Mouse (Mus musculus) hindbrain, postnatal 0 days (tissue): ENCODE results near the gene Prkag2. TPM values are rescaled to one million over a fixed set of nuclear protein-coding genes. Genes with fewer than 3 reads are reported as not detected.

Experiments
- ATAC-seq: fragments of 200-750 bp; cut with Nextera tagmentation; 2 replicates; pipeline ENCODE4 v1.8.0; 2017; ENCODE audit warnings: mild to moderate bottlenecking, moderate TSS enrichment, moderate library complexity
- DNase-seq: peaks from one replicate; pipeline ENCODE4 v3.0.0-alpha.2; 2015; ENCODE audit warnings: low spot score
- H3K27ac ChIP-seq: fragments of 300-500 bp; sonication (generic); 2 replicates; pipeline ENCODE4 v1.5.1; 2014; ENCODE audit warnings: mild to moderate bottlenecking
- H3K27me3 ChIP-seq: fragments of 300-500 bp; sonication (generic); 2 replicates; pipeline ENCODE4 v1.6.1; 2014; ENCODE audit warnings: low read length, mixed read lengths; ENCODE audit not compliant: insufficient read depth
- H3K36me3 ChIP-seq: fragments of 300-500 bp; sonication (generic); 2 replicates; pipeline ENCODE4 v1.6.1; 2014; ENCODE audit warnings: low read length, mixed read lengths; ENCODE audit not compliant: insufficient read depth
- H3K4me1 ChIP-seq: fragments of 300-500 bp; sonication (generic); 2 replicates; pipeline ENCODE4 v1.6.1; 2014; ENCODE audit warnings: antibody characterized with exemption, low read length, mixed read lengths; ENCODE audit not compliant: insufficient read depth
- H3K4me2 ChIP-seq: fragments of 300-500 bp; sonication (generic); 2 replicates; pipeline ENCODE4 v1.6.1; 2014; ENCODE audit warnings: low read depth, mild to moderate bottlenecking, low read length, moderate library complexity, mixed read lengths
- H3K4me3 ChIP-seq: fragments of 300-500 bp; sonication (generic); 2 replicates; pipeline ENCODE4 v1.5.1; 2014; ENCODE audit warnings: low read length
- H3K9ac ChIP-seq: fragments of 300-500 bp; sonication (generic); replicated peaks from 2 replicates; pipeline ENCODE4 v1.6.1; 2014; ENCODE audit warnings: mild to moderate bottlenecking, low read length, moderate library complexity, mixed read lengths
- H3K9me3 ChIP-seq: fragments of 300-500 bp; sonication (generic); 2 replicates; pipeline ENCODE4 v1.6.1; 2016; ENCODE audit warnings: low read length, mixed read lengths
- CTCF ChIP-seq: IDR thresholded peaks from 2 replicates; pipeline ENCODE4 v1.5.1; 2016; ENCODE audit warnings: antibody characterized with exemption, control low read depth, low read depth
- WGBS: fragments of 180-500 bp; shearing (Covaris S2); extraction: QIAGEN DNeasy Blood & Tissue Kit; methylation state at CpG from one replicate; pipeline ENCODE4 v1.1.7; 2014; 5-methylcytosine and 5-hydroxymethylcytosine counted together
- polyA plus RNA-seq: library from polyadenylated mRNA; unstranded; fragments of >200 nt; fragmentation: Nextera tagmentation; extraction: Ambion mirVana; gene quantifications from 2 replicates; pipeline ENCODE4 v1.2.1, GENCODE M21; 2015
- total RNA-seq: library from RNA; depleted of rRNA; stranded (reverse); fragments of >200 nt; gene quantifications from 2 replicates; pipeline ENCODE4 v1.2.3, GENCODE M21; 2014

Prkag2 gene
- total and polyA plus RNA-seq, 2 experiments from 2014 or later = 38.3 to 86.4 TPM

GRCm38 (mm10) chr5:24993190-24993589 lies 107.3 kb downstream of the Prkag2 start:
- DNase-seq = no peak
- Histone ChIP-seq H3K9me3 (no peaks in the 10 kb centered on the region), H3K36me3 (no peaks in the 10 kb centered on the region), H3K27ac (no peak overlapping the region), H3K4me1 (no peaks in the 10 kb centered on the region), H3K4me2 (no peak overlapping the region), H3K9ac (no peak overlapping the region), H3K4me3 (no peak overlapping the region), H3K27me3 (no peaks in the 10 kb centered on the region)
- no peak for ATAC-seq
- WGBS = 78% methylated on average over 3 of the region's 3 CpGs
- TF ChIP-seq CTCF = no peak

GRCm38 (mm10) chr5:24991575-24991974 lies 108.9 kb downstream of the Prkag2 start:
- no peaks in the 10 kb centered on the region for H3K36me3 ChIP-seq
- ATAC-seq (no peak), DNase-seq (no peak)
- peaks cover 6% of the 10 kb centered on the region for H3K4me1 ChIP-seq
- no peak overlapping the region for H3K9ac ChIP-seq
- no peak overlapping the region for H3K4me2 ChIP-seq
- no peak overlapping the region for H3K27ac ChIP-seq
- H3K4me3 ChIP-seq = no peak overlapping the region
- 52% methylated on average over 1 of the region's 1 CpGs for WGBS
- no peaks in the 10 kb centered on the region for H3K9me3 ChIP-seq
- no peaks in the 10 kb centered on the region for H3K27me3 ChIP-seq
- TF ChIP-seq CTCF = no peak

GRCm38 (mm10) chr5:24990460-24990859 lies 110.0 kb downstream of the Prkag2 start:
- Histone ChIP-seq H3K4me1 (peaks cover 17% of the 10 kb centered on the region), H3K36me3 (no peaks in the 10 kb centered on the region), H3K4me3 (no peak overlapping the region), H3K9me3 (no peaks in the 10 kb centered on the region), H3K4me2 (no peak overlapping the region), H3K27ac (no peak overlapping the region), H3K9ac (no peak overlapping the region), H3K27me3 (no peaks in the 10 kb centered on the region)
- 60% methylated on average over 5 of the region's 5 CpGs for WGBS
- DNase-seq (no peak), ATAC-seq (no peak)
- TF ChIP-seq CTCF = no peak

- Histone ChIP-seq H3K27me3 (no peaks in the 10 kb centered on the region), H3K36me3 (no peaks in the 10 kb centered on the region), H3K9me3 (no peaks in the 10 kb centered on the region), H3K4me1 (peaks cover 25% of the 10 kb centered on the region), H3K9ac (no peak overlapping the region), H3K4me3 (no peak overlapping the region), H3K4me2 (no peak overlapping the region), H3K27ac (no peak overlapping the region)
- no peak for ATAC-seq
- TF ChIP-seq CTCF = no peak
- WGBS = 52% methylated on average over 3 of the region's 3 CpGs
- no peak for DNase-seq
Observed at GRCm38 (mm10) chr5:24989683-24990082, 110.8 kb downstream of the Prkag2 start.

- no peak for ATAC-seq
- H3K4me3 ChIP-seq = no peak overlapping the region
- no peaks in the 10 kb centered on the region for H3K9me3 ChIP-seq
Observed at GRCm38 (mm10) chr5:24986956-24987355, 113.5 kb downstream of the Prkag2 start.

GRCm38 (mm10) chr5:24986204-24986940 lies 114.1 kb downstream of the Prkag2 start:
- no peaks in the 10 kb centered on the region for H3K36me3 ChIP-seq
- WGBS = 39% methylated on average over 9 of the region's 9 CpGs
- peak; percentile 40 for TF ChIP-seq CTCF
- H3K27ac ChIP-seq = peak overlapping the region; percentile 88
- no peaks in the 10 kb centered on the region for H3K27me3 ChIP-seq
- H3K4me3 ChIP-seq = peak overlapping the region; percentile 19
- H3K4me2 ChIP-seq = peak overlapping the region; percentile 44
- peaks cover 28% of the 10 kb centered on the region for H3K4me1 ChIP-seq
- no peaks in the 10 kb centered on the region for H3K9me3 ChIP-seq
- ATAC-seq (0 out of 2 replicates have a peak, but pooled peaks have one; percentile 10), DNase-seq (no peak)
- peak overlapping the region; percentile 44; the same call in 1 of the 2 replicates for H3K9ac ChIP-seq

More at GRCm38 (mm10) chr5:24986956-24987355, 113.5 kb downstream of the Prkag2 start:
- WGBS = 14% methylated on average over 2 of the region's 2 CpGs
- Histone ChIP-seq H3K27ac (peak overlapping the region; percentile 88; the same call in 1 of the 2 replicates), H3K27me3 (no peaks in the 10 kb centered on the region), H3K36me3 (no peaks in the 10 kb centered on the region), H3K9ac (peak overlapping the region; percentile 44; the same call in 1 of the 2 replicates), H3K4me2 (peak overlapping the region; percentile 44), H3K4me1 (peaks cover 28% of the 10 kb centered on the region)
- no peak for TF ChIP-seq CTCF
- no peak for DNase-seq
